Mouse (Mus musculus) ES-E14 (cell line): Measurements from ENCODE around the gene Zfp42.

Source experiments
- CHD2 ChIP-seq: IDR thresholded peaks from 2 replicates; pipeline ENCODE4 v1.6.1; 2014; ENCODE audit warnings: mild to moderate bottlenecking, low read depth, low read length, inconsistent platforms
- HCFC1 ChIP-seq: IDR thresholded peaks from 2 replicates; pipeline ENCODE4 v1.6.1; 2012; ENCODE audit warnings: low read length, inconsistent platforms, borderline replicate concordance; ENCODE audit not compliant: insufficient read depth
- MAFK ChIP-seq: IDR thresholded peaks from 2 replicates; pipeline ENCODE4 v1.6.1; 2014; ENCODE audit warnings: mild to moderate bottlenecking, low read depth, low read length, inconsistent platforms; ENCODE audit not compliant: insufficient read depth
- ZC3H11A ChIP-seq: IDR thresholded peaks from 2 replicates; pipeline ENCODE4 v1.6.1; 2012; ENCODE audit warnings: low read depth, mild to moderate bottlenecking, inconsistent platforms, low read length, borderline replicate concordance
- ZNF384 ChIP-seq: IDR thresholded peaks from 2 replicates; pipeline ENCODE4 v1.6.1; 2012; ENCODE audit warnings: low read depth, low read length, inconsistent platforms

DNA sequence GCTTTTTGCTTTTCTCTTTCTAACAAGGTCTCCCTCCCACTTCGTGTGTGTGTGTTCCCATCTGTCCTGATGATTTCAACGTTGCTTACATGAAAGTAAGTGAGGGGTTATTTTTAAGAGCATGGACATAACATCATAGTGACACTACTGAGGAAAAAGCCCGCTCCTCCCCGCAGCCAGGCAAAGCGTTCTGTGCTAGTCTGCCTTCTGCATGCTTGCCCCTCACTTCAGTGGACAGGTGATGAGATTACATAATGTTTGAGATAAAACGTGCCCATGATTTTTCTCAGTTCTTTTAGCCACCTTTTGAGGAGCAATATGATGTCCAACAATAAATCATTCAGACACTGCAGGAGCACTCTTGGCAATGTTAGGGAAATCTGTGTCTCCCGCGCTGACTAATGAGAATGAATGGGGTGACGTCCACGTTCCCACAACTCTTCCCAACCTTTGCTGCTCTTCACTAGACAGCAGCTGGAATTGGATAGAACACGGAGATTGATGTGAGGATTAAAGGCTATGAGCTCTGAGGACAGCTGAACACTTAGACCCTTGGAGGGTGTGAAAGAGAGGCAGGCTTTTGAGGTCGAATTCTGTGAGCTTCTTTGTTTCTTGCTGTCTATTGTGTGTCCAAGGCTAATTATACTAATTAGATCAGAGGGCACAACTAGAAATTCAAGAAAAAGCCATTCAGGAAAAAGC is 49.4 kb upstream of the Zfp42 start:
- TF ChIP-seq CHD2, result no peak
- no peak for TF ChIP-seq HCFC1
- no peak for TF ChIP-seq ZC3H11A
- TF ChIP-seq ZNF384, result no peak
- no peak for TF ChIP-seq MAFK
